Mouse (Mus musculus) heart, postnatal 4 days (tissue): ENCODE data around the gene Gm11037. TPM values are rescaled to one million over a fixed set of nuclear protein-coding genes. Genes with fewer than 3 reads are reported as not detected.

Experiments used
- DNase-seq: peaks from one replicate; pipeline ENCODE4 v3.0.0; 2021
- total RNA-seq, 2 experiments: library from RNA; stranded (reverse); gene quantifications; 2 replicates each; pipeline ENCODE4 v1.2.3; 2021

The Gm11037 gene
- total RNA-seq, 2 experiments from 2014 or later: not detected

GRCm38 (mm10) chr2:131128636-131129157 is 4.6 kb upstream of the Gm11037 start:
- DNase-seq: no peak

GRCm38 (mm10) chr2:131129836-131130235 is 3.5 kb upstream of the Gm11037 start:
- DNase-seq: peak; percentile 15

GRCm38 (mm10) chr2:131130849-131131248 is 2.4 kb upstream of the Gm11037 start:
- DNase-seq: no peak

- DNase-seq: no peak
Observed at GRCm38 (mm10) chr2:131132111-131132888, 997 bp upstream of the Gm11037 start.

- DNase-seq: peak; percentile 62
Observed at GRCm38 (mm10) chr2:131134381-131134780, 1.1 kb downstream of the Gm11037 start.

- DNase-seq: peak; percentile 12
Observed at GRCm38 (mm10) chr2:131134826-131135400, 1.6 kb downstream of the Gm11037 start.

- DNase-seq: peak; percentile 9
Observed at GRCm38 (mm10) chr2:131135521-131136139, 2.3 kb downstream of the Gm11037 start.

GRCm38 (mm10) chr2:131138296-131138695 is 5.0 kb downstream of the Gm11037 start:
- DNase-seq: peak; percentile 4

- peak; percentile 4 for DNase-seq
Observed at GRCm38 (mm10) chr2:131138760-131139159, 5.5 kb downstream of the Gm11037 start.

- DNase-seq: peak; percentile 3
Observed at GRCm38 (mm10) chr2:131139287-131139686, 6.0 kb downstream of the Gm11037 start.

- DNase-seq: peak; percentile 61
Observed at GRCm38 (mm10) chr2:131139886-131140532, 6.7 kb downstream of the Gm11037 start.

- no peak for DNase-seq
Observed at GRCm38 (mm10) chr2:131140533-131140905, 7.2 kb downstream of the Gm11037 start.

GRCm38 (mm10) chr2:131141336-131141986 is 8.2 kb downstream of the Gm11037 start:
- no peak for DNase-seq

GRCm38 (mm10) chr2:131142592-131142991 is 9.3 kb downstream of the Gm11037 start:
- DNase-seq: peak; percentile 92

- DNase-seq: no peak
Observed at GRCm38 (mm10) chr2:131143007-131143780, 9.9 kb downstream of the Gm11037 start.

GRCm38 (mm10) chr2:131145121-131145520 is 11.8 kb downstream of the Gm11037 start:
- DNase-seq: no peak

- no peak for DNase-seq
Observed at GRCm38 (mm10) chr2:131145536-131145935, 12.2 kb downstream of the Gm11037 start.

- DNase-seq: peak; percentile 12
Observed at GRCm38 (mm10) chr2:131146193-131147042, 13.1 kb downstream of the Gm11037 start.

- DNase-seq: no peak
Observed at GRCm38 (mm10) chr2:131147043-131147365, 13.7 kb downstream of the Gm11037 start.
